Mouse (Mus musculus) limb, embryonic 14.5 days (tissue): ENCODE measurements around the gene Parva. TPM values are rescaled to one million over a fixed set of nuclear protein-coding genes. Genes with fewer than 3 reads are reported as not detected.

Experiments used
- ATAC-seq: fragments of 200-750 bp; cut with Nextera tagmentation; 2 replicates; pipeline ENCODE4 v1.8.0; 2017; ENCODE audit warnings: low read depth, moderate number of reproducible peaks, moderate TSS enrichment; ENCODE audit not compliant: low FRiP score
- DNase-seq: peaks from one replicate; pipeline ENCODE4 v3.0.0-alpha.2; 2015; ENCODE audit warnings: low spot score
- H3K27ac ChIP-seq: fragments of 300-500 bp; sonication (generic); replicated peaks from 2 replicates; pipeline ENCODE4 v1.5.1; 2014; ENCODE audit warnings: low read depth, mild to moderate bottlenecking, low read length, moderate library complexity, mixed read lengths
- H3K27me3 ChIP-seq: fragments of 300-500 bp; sonication (generic); 2 replicates; pipeline ENCODE4 v1.6.1; 2014; ENCODE audit warnings: low read length, mixed read lengths; ENCODE audit not compliant: control insufficient read depth, insufficient read depth
- H3K36me3 ChIP-seq: fragments of 300-500 bp; sonication (generic); 2 replicates; pipeline ENCODE4 v1.6.1; 2014; ENCODE audit warnings: mild to moderate bottlenecking, low read length, moderate library complexity, mixed read lengths; ENCODE audit not compliant: control insufficient read depth, insufficient read depth
- H3K4me1 ChIP-seq: fragments of 300-500 bp; sonication (generic); 2 replicates; pipeline ENCODE4 v1.6.1; 2014; ENCODE audit warnings: antibody characterized with exemption, low read length, mixed read lengths; ENCODE audit not compliant: control insufficient read depth, insufficient read depth
- H3K4me2 ChIP-seq: fragments of 300-500 bp; sonication (generic); replicated peaks from 2 replicates; pipeline ENCODE4 v1.6.1; 2014; ENCODE audit warnings: low read depth, mild to moderate bottlenecking, low read length, moderate library complexity; ENCODE audit not compliant: severe bottlenecking
- H3K4me3 ChIP-seq: fragments of 300-500 bp; sonication (generic); replicated peaks from 2 replicates; pipeline ENCODE4 v1.5.1; 2014; ENCODE audit warnings: low read length
- H3K9ac ChIP-seq: fragments of 300-500 bp; sonication (generic); 2 replicates; pipeline ENCODE4 v1.6.1; 2014; ENCODE audit warnings: mild to moderate bottlenecking, low read depth, low read length, moderate library complexity; ENCODE audit not compliant: severe bottlenecking
- H3K9me3 ChIP-seq: fragments of 300-500 bp; sonication (generic); 2 replicates; pipeline ENCODE4 v1.6.1; 2016; ENCODE audit warnings: low read length; ENCODE audit not compliant: control insufficient read depth
- POLR2A ChIP-seq: fragments of 200-500 bp; IDR thresholded peaks from 2 replicates; pipeline ENCODE4 v1.8.0; 2012; ENCODE audit warnings: inconsistent platforms, mild to moderate bottlenecking, moderate library complexity, borderline replicate concordance; ENCODE audit not compliant: insufficient read depth, insufficient read length; ENCODE audit errors: extremely low read depth
- WGBS: fragments of 180-500 bp; shearing (Covaris S2); extraction: QIAGEN DNeasy Blood & Tissue Kit; methylation state at CpG from one replicate; pipeline ENCODE4 v1.1.7; 2014; 5-methylcytosine and 5-hydroxymethylcytosine counted together
- polyA plus RNA-seq, 2 experiments: library from polyadenylated mRNA; depleted of rRNA in 1 of 2; stranded (reverse) in 1 of 2; unstranded in 1 of 2; fragments of >200 nt; fragmentation: Nextera tagmentation in 1 of 2; extraction: Ambion mirVana in 1 of 2; gene quantifications; 2 replicates each; pipeline versions ENCODE4 v1.2.1 to v1.2.3; 2012 to 2014

Parva gene
- polyA plus RNA-seq, 2 experiments, result 82.2 to 88.8 TPM

DNA sequence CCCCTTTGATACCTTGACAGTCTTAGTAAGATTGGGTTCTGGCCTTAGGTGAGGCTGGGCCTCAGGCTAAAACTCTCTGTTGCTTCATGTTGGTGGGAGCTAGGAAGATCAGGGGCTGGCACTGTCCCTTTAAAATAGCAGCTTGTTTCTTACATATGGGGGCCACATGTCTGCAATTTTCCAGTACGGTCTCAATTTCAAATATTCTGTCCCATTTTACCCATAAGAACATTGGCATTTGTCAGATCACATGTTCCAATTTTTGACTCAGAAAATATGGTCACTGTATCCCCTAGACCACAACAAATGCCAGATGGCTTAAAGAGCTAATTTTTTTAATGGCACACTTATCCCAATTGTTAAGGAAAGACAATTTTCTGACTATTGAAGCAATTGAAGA is 85.6 kb downstream of the Parva start:
- Histone ChIP-seq H3K27me3 (no peaks in the 10 kb centered on the region), H3K36me3 (no peaks in the 10 kb centered on the region), H3K9me3 (no peaks in the 10 kb centered on the region), H3K4me1 (peaks cover 40% of the 10 kb centered on the region), H3K4me3 (no peak overlapping the region), H3K27ac (no peak overlapping the region), H3K9ac (no peak overlapping the region), H3K4me2 (no peak overlapping the region)
- ATAC-seq (no peak), DNase-seq (no peak)
- TF ChIP-seq POLR2A, result no peak
- 34% methylated on average over 1 of the region's 1 CpGs for WGBS

DNA sequence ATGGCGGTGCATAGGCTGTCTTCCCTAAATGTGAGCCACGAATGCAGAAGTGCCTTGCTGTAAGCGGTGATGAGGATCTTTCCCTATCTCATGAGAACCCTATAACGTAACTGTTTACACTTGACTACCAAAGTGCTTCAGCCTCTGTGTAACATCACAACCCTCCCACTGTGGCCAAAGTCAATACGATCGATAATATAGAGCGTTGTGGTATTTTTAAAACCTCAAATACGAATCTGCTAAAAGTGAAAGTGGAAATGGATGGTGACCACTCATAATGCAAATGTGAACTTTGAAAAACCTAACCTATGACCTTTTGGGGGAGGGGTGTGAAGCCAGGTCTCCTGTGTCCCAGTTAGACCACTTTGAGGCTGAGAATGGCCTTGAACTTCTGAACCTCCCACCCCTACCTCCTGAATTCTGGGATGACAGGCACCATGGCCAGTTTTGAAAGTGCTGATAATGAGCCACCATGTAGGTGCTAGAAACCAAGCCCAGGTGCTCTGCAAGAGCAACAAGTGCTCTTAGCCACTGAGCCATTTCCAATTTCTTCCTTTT is 87.4 kb downstream of the Parva start:
- ATAC-seq, result no peak
- WGBS, result 92% methylated on average over 8 of the region's 8 CpGs
- no peak for TF ChIP-seq POLR2A
- H3K9ac ChIP-seq, result no peak overlapping the region
- DNase-seq, result no peak
- H3K27ac ChIP-seq, result no peak overlapping the region
- no peaks in the 10 kb centered on the region for H3K27me3 ChIP-seq
- no peak overlapping the region for H3K4me2 ChIP-seq
- H3K36me3 ChIP-seq, result no peaks in the 10 kb centered on the region
- H3K4me1 ChIP-seq, result peaks cover 25% of the 10 kb centered on the region
- H3K4me3 ChIP-seq, result no peak overlapping the region
- H3K9me3 ChIP-seq, result no peaks in the 10 kb centered on the region

DNA sequence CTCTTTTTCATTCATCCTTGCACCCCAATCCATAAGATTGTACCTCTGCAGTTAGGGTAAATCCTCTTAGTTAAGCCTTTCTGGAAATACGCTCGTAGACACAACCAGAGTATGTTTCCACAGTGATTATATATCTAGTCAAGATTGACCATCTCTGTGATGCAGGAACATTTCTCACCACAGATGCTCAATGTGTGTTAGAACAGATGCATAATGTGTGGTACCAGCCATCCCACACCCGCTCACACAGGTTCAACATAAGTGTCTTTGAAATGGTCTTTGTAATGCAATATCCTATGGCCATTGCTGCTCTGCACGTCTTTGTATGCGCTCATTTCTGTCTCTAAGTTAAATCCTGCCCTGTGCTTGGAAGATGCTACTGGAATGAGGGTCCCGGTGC is 98.2 kb downstream of the Parva start:
- H3K4me2 ChIP-seq, result no peak overlapping the region
- TF ChIP-seq POLR2A, result no peak
- H3K27me3 ChIP-seq, result no peaks in the 10 kb centered on the region
- H3K4me1 ChIP-seq, result peaks cover 22% of the 10 kb centered on the region
- ATAC-seq (no peak), DNase-seq (no peak)
- no peaks in the 10 kb centered on the region; the same call in 1 of the 2 replicates for H3K36me3 ChIP-seq
- no peak overlapping the region for H3K27ac ChIP-seq
- no peak overlapping the region for H3K4me3 ChIP-seq
- no peak overlapping the region for H3K9ac ChIP-seq
- H3K9me3 ChIP-seq, result no peaks in the 10 kb centered on the region
- 88% methylated on average over 6 of the region's 6 CpGs for WGBS

DNA sequence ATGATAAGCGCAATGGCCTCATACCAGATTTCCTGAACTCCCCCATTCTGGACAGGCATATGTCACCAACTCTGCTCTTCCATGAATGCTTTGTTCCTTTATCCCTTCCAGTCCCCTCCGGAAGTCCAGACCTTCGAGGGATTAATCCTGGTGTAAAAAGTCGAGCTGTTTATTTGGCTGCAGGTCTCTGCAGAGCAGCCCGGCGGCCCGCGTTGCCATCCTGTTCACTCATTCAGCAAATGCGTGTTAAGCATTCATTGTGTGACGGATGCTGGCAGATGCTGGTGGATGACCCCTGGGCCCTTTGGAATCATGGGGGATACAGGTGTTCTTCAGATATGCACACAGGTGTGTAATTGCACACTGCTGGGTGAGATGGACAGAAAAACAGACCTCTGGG is 98.9 kb downstream of the Parva start:
- 72% methylated on average over 10 of the region's 10 CpGs for WGBS
- H3K27me3 ChIP-seq, result no peaks in the 10 kb centered on the region
- no peaks in the 10 kb centered on the region for H3K9me3 ChIP-seq
- H3K27ac ChIP-seq, result no peak overlapping the region
- H3K4me2 ChIP-seq, result no peak overlapping the region
- no peak for DNase-seq
- H3K4me1 ChIP-seq, result peaks cover 22% of the 10 kb centered on the region
- no peak for ATAC-seq
- H3K36me3 ChIP-seq, result no peaks in the 10 kb centered on the region; the same call in 1 of the 2 replicates
- no peak overlapping the region for H3K4me3 ChIP-seq
- no peak overlapping the region for H3K9ac ChIP-seq
- no peak for TF ChIP-seq POLR2A

DNA sequence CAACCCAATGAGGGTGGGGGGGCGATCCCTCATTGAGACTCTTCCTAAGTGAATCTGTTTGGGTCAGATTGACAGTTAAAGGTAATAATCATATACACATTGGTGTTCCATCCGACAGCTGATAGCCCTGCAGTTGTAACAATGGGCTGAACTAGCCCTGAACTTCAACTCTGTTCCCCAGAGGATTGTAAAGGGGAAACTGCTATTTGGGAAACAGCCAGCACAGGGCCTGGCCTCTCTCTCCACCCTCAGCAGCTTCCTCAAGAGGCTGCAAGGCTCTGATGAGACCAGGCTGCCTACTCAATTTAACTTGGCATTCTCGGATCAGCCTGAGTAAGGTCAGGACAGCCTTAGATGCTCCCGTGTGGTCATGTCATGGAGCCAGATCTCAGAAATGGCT is 99.9 kb downstream of the Parva start:
- DNase-seq, result no peak
- Histone ChIP-seq H3K27me3 (no peaks in the 10 kb centered on the region), H3K4me1 (peaks cover 22% of the 10 kb centered on the region), H3K9me3 (no peaks in the 10 kb centered on the region), H3K4me2 (no peak overlapping the region), H3K9ac (no peak overlapping the region), H3K36me3 (no peaks in the 10 kb centered on the region; the same call in 1 of the 2 replicates), H3K4me3 (no peak overlapping the region), H3K27ac (no peak overlapping the region)
- WGBS, result 68% methylated on average over 4 of the region's 4 CpGs
- no peak for TF ChIP-seq POLR2A
- no peak for ATAC-seq
